Mouse (Mus musculus): ENCODE results near the gene Fam83b. TPM values are rescaled to one million over a fixed set of nuclear protein-coding genes. Genes with fewer than 3 reads are reported as not detected.

Gene Fam83b
- total RNA-seq (2021): under 1 TPM; 0.17 to 0.29 TPM
- long read RNA-seq, experiment 1: 0 reads
- long read RNA-seq, experiment 2: 0 reads

- intact Hi-C loops (cut with DNase I): no loop called here
- DNase-seq (ENCODE audit: low spot score in 2 of 2): peak in 1 of 2 experiments; percentile 6
These were observed at the start of gene Fam83b for GRCm38 (mm10) chr9:76566515-76567280. Fam83b (minus strand) TSS chr9:76567116.

- DNase-seq (ENCODE audit: low spot score in 2 of 2): no peak
- intact Hi-C loops (cut with DNase I): no loop called here
These were observed 47.2 kb upstream of the Fam83b start for GRCm38 (mm10) chr9:76614165-76614564.

- intact Hi-C loops (cut with DNase I): no loop called here
- no peak for DNase-seq (ENCODE audit: low spot score in 2 of 2)
These were observed 36.8 kb upstream of the Fam83b start for GRCm38 (mm10) chr9:76603744-76604143.

GRCm38 (mm10) chr9:76602874-76603273 lies 36.0 kb upstream of the Fam83b start:
- intact Hi-C loops (cut with DNase I): no loop called here
- no peak for DNase-seq (ENCODE audit: low spot score in 2 of 2)

- no peak for DNase-seq (ENCODE audit: low spot score in 2 of 2)
- intact Hi-C loops (cut with DNase I): no loop called here
These were observed 30.5 kb upstream of the Fam83b start for GRCm38 (mm10) chr9:76597395-76597794.

GRCm38 (mm10) chr9:76593841-76594240 lies 26.9 kb upstream of the Fam83b start:
- intact Hi-C loops (cut with DNase I): no loop called here
- DNase-seq (ENCODE audit: low spot score in 2 of 2): no peak

- intact Hi-C loops (cut with DNase I): no loop called here
- DNase-seq (ENCODE audit: low spot score in 2 of 2): no peak
These were observed 17.0 kb upstream of the Fam83b start for GRCm38 (mm10) chr9:76583943-76584342.

- no peak for DNase-seq (ENCODE audit: low spot score in 2 of 2)
- intact Hi-C loops (cut with DNase I): no loop called here
These were observed 15.1 kb upstream of the Fam83b start for GRCm38 (mm10) chr9:76581966-76582365.

- no peak for DNase-seq (ENCODE audit: low spot score in 2 of 2)
- intact Hi-C loops (cut with DNase I): no loop called here
These were observed 352 bp upstream of the Fam83b start for GRCm38 (mm10) chr9:76567281-76567655.

GRCm38 (mm10) chr9:76565656-76566055 lies 1.3 kb downstream of the Fam83b start:
- DNase-seq (ENCODE audit: low spot score in 2 of 2): peak; percentile 5
- intact Hi-C loops (cut with DNase I): no loop called here

- intact Hi-C loops (cut with DNase I): no loop called here
- no peak for DNase-seq (ENCODE audit: low spot score in 2 of 2)
These were observed 2.8 kb downstream of the Fam83b start for GRCm38 (mm10) chr9:76564071-76564470.

- peak; percentile 5 to 6 for DNase-seq (ENCODE audit: low spot score in 2 of 2)
- intact Hi-C loops (cut with DNase I): no loop called here
These were observed 4.1 kb downstream of the Fam83b start for GRCm38 (mm10) chr9:76562794-76563193.

- intact Hi-C loops (cut with DNase I): no loop called here
- no peak for DNase-seq (ENCODE audit: low spot score in 2 of 2)
These were observed 7.7 kb downstream of the Fam83b start for GRCm38 (mm10) chr9:76559240-76559639.

GRCm38 (mm10) chr9:76553758-76554157 lies 13.2 kb downstream of the Fam83b start:
- intact Hi-C loops (cut with DNase I): no loop called here
- no peak for DNase-seq (ENCODE audit: low spot score in 2 of 2)

- intact Hi-C loops (cut with DNase I): no loop called here
- DNase-seq (ENCODE audit: low spot score in 2 of 2): no peak
These were observed 13.8 kb downstream of the Fam83b start for GRCm38 (mm10) chr9:76553115-76553514.

- intact Hi-C loops (cut with DNase I): no loop called here
- peak; percentile 9 to 51 for DNase-seq (ENCODE audit: low spot score in 2 of 2)
These were observed 20.2 kb downstream of the Fam83b start for GRCm38 (mm10) chr9:76546714-76547113.

GRCm38 (mm10) chr9:76540684-76541083 lies 26.2 kb downstream of the Fam83b start:
- no peak for DNase-seq (ENCODE audit: low spot score in 2 of 2)
- intact Hi-C loops (cut with DNase I): no loop called here

GRCm38 (mm10) chr9:76539953-76540621 lies 26.8 kb downstream of the Fam83b start:
- intact Hi-C loops (cut with DNase I): no loop called here

GRCm38 (mm10) chr9:76539271-76539670 lies 27.6 kb downstream of the Fam83b start:
- no peak for DNase-seq (ENCODE audit: low spot score in 2 of 2)
- intact Hi-C loops (cut with DNase I): no loop called here

More at GRCm38 (mm10) chr9:76539953-76540621, 26.8 kb downstream of the Fam83b start:
- no peak for DNase-seq (ENCODE audit: low spot score in 2 of 2)

GRCm38 (mm10) chr9:76536032-76536431 lies 30.9 kb downstream of the Fam83b start:
- intact Hi-C loops (cut with DNase I): no loop called here
- no peak for DNase-seq (ENCODE audit: low spot score in 2 of 2)

- DNase-seq (ENCODE audit: low spot score in 2 of 2): peak in 1 of 2 experiments; percentile 10
- intact Hi-C loops (cut with DNase I): no loop called here
These were observed 34.5 kb downstream of the Fam83b start for GRCm38 (mm10) chr9:76532403-76532802.
